Mouse (Mus musculus) CH12.LX (cell line): ENCODE data around the gene Vps53. TPM values are rescaled to one million over a fixed set of nuclear protein-coding genes. Genes with fewer than 3 reads are reported as not detected.

Source experiments
- DNase-seq: peaks from one replicate; pipeline ENCODE4 v3.0.0-alpha.2; 2013; ENCODE audit errors: extremely low read depth
- H3K27ac ChIP-seq: 2 replicates; pipeline ENCODE4 v1.5.1; 2012; ENCODE audit warnings: low read depth, mild to moderate bottlenecking, control low read depth, moderate library complexity; ENCODE audit not compliant: insufficient read depth
- H3K27me3 ChIP-seq: replicated peaks from 2 replicates; pipeline ENCODE3; 2012; ENCODE audit warnings: inconsistent platforms
- H3K36me3 ChIP-seq, 2 experiments: replicated peaks in 1 of 2; 2 replicates each; pipeline versions ENCODE3 to v1.6.1; 2012; ENCODE audit warnings: inconsistent platforms in 1 of 2, low read length in 1 of 2, mild to moderate bottlenecking in 1 of 2, mixed read lengths in 1 of 2, moderate library complexity in 1 of 2; ENCODE audit not compliant: control insufficient read depth in 1 of 2, insufficient read depth in 1 of 2
- H3K4me1 ChIP-seq, 2 experiments: 2 replicates each; pipeline ENCODE4 v1.6.1; 2012; ENCODE audit warnings: inconsistent platforms in 1 of 2, moderate library complexity in 1 of 2; ENCODE audit not compliant: insufficient read depth in 2 of 2, control insufficient read depth in 1 of 2
- H3K4me2 ChIP-seq: 2 replicates; pipeline ENCODE4 v1.6.1; 2012; ENCODE audit warnings: low read depth, mild to moderate bottlenecking, control low read depth; ENCODE audit not compliant: poor library complexity, insufficient read depth, severe bottlenecking
- H3K4me3 ChIP-seq, 3 experiments: fragments of 150-350 bp in 1 of 3; sonication (generic) in 1 of 3; replicated peaks in 1 of 3; 2 replicates each; pipeline versions ENCODE3 to v1.5.1; 2011 to 2012; ENCODE audit warnings: low read depth in 2 of 3, low read length in 2 of 3, mild to moderate bottlenecking in 2 of 3, moderate library complexity in 2 of 3, control low read depth in 1 of 3, improper control_type of control experiment in 1 of 3, inconsistent platforms in 1 of 3, mixed read lengths in 1 of 3; ENCODE audit not compliant: poor library complexity in 1 of 3
- H3K79me2 ChIP-seq: replicated peaks from 2 replicates; pipeline ENCODE4 v1.6.1; 2012; ENCODE audit warnings: mild to moderate bottlenecking, moderate library complexity; ENCODE audit not compliant: control insufficient read depth, poor library complexity, insufficient read depth, severe bottlenecking; ENCODE audit errors: extremely low read depth
- H3K9ac ChIP-seq: 2 replicates; pipeline ENCODE4 v1.6.1; 2012; ENCODE audit warnings: low read depth, mild to moderate bottlenecking, control low read depth, moderate library complexity; ENCODE audit not compliant: insufficient read depth
- H3K9me3 ChIP-seq: replicated peaks from 2 replicates; pipeline ENCODE3; 2012; ENCODE audit warnings: low read length, inconsistent platforms, mixed read lengths
- BHLHE40 ChIP-seq: IDR thresholded peaks from 2 replicates; pipeline ENCODE4 v1.6.1; 2011; ENCODE audit warnings: mild to moderate bottlenecking, low read depth, low read length, improper control_type of control experiment
- CHD1 ChIP-seq: IDR thresholded peaks from 2 replicates; pipeline ENCODE4 v1.6.1; 2012; ENCODE audit warnings: low read depth, low read length, improper control_type of control experiment, inconsistent platforms
- CHD2 ChIP-seq: IDR thresholded peaks from 2 replicates; pipeline ENCODE4 v1.6.1; 2011; ENCODE audit warnings: low read length, improper control_type of control experiment
- CTCF ChIP-seq, 2 experiments: IDR thresholded peaks in 1 of 2; conservative IDR thresholded peaks in 1 of 2; 2 replicates each; pipeline ENCODE4 v1.5.1; 2011 to 2012; ENCODE audit warnings: low read depth in 2 of 2, low read length in 2 of 2, improper control_type of control experiment in 1 of 2, inconsistent platforms in 1 of 2, mild to moderate bottlenecking in 1 of 2, moderate library complexity in 1 of 2
- E2F4 ChIP-seq: IDR thresholded peaks from 2 replicates; pipeline ENCODE4 v1.6.1; 2011; ENCODE audit warnings: low read depth, low read length, improper control_type of control experiment; ENCODE audit not compliant: insufficient replicate concordance
- ELF1 ChIP-seq: IDR thresholded peaks from 2 replicates; pipeline ENCODE4 v1.6.1; 2014; ENCODE audit warnings: low read depth, mild to moderate bottlenecking, inconsistent platforms, low read length, improper control_type of control experiment
- ETS1 ChIP-seq: conservative IDR thresholded peaks from 2 replicates; pipeline ENCODE4 v1.6.1; 2012; ENCODE audit warnings: low read depth, mild to moderate bottlenecking, inconsistent platforms, low read length, improper control_type of control experiment, moderate library complexity
- GABPA ChIP-seq: IDR thresholded peaks from 2 replicates; pipeline ENCODE4 v1.6.1; 2012; ENCODE audit warnings: low read depth, low read length, improper control_type of control experiment, inconsistent platforms; ENCODE audit not compliant: insufficient replicate concordance
- HCFC1 ChIP-seq: IDR thresholded peaks from 2 replicates; pipeline ENCODE4 v1.6.1; 2012; ENCODE audit warnings: low read depth, mild to moderate bottlenecking, inconsistent platforms, low read length, improper control_type of control experiment
- IRF4 ChIP-seq: IDR thresholded peaks from 2 replicates; pipeline ENCODE4 v1.6.1; 2014; ENCODE audit warnings: low read depth, mild to moderate bottlenecking, inconsistent platforms, low read length, improper control_type of control experiment
- JUN ChIP-seq: IDR thresholded peaks from 2 replicates; pipeline ENCODE4 v1.6.1; 2011; ENCODE audit warnings: low read depth, mild to moderate bottlenecking, low read length, improper control_type of control experiment, moderate library complexity; ENCODE audit not compliant: insufficient read depth
- JUND ChIP-seq: conservative IDR thresholded peaks from 2 replicates; pipeline ENCODE4 v1.6.1; 2011; ENCODE audit warnings: low read depth, low read length, improper control_type of control experiment
- MAFK ChIP-seq: IDR thresholded peaks from 2 replicates; pipeline ENCODE4 v1.6.1; 2011; ENCODE audit warnings: low read length, improper control_type of control experiment; ENCODE audit not compliant: insufficient replicate concordance
- MAX ChIP-seq: IDR thresholded peaks from 2 replicates; pipeline ENCODE4 v1.6.1; 2011; ENCODE audit warnings: low read length, improper control_type of control experiment
- MEF2A ChIP-seq: IDR thresholded peaks from 2 replicates; pipeline ENCODE4 v1.6.1; 2014; ENCODE audit warnings: low read depth, mild to moderate bottlenecking, inconsistent platforms, low read length, improper control_type of control experiment, borderline replicate concordance
- MYC ChIP-seq: IDR thresholded peaks from 2 replicates; pipeline ENCODE4 v1.6.1; 2011; ENCODE audit warnings: low read depth, mild to moderate bottlenecking, improper control_type of control experiment, low read length
- NELFE ChIP-seq: IDR thresholded peaks from 2 replicates; pipeline ENCODE4 v1.6.1; 2011; ENCODE audit warnings: low read depth, low read length, improper control_type of control experiment
- PAX5 ChIP-seq: IDR thresholded peaks from 2 replicates; pipeline ENCODE4 v1.6.1; 2012; ENCODE audit warnings: low read length, inconsistent platforms, mixed read lengths
- POLR2A ChIP-seq: IDR thresholded peaks from 2 replicates; pipeline ENCODE4 v1.6.1; 2011; ENCODE audit warnings: low read depth, mild to moderate bottlenecking, improper control_type of control experiment, low read length
- SIN3A ChIP-seq: IDR thresholded peaks from 2 replicates; pipeline ENCODE4 v1.6.1; 2012; ENCODE audit warnings: low read length, improper control_type of control experiment, inconsistent platforms
- SMC3 ChIP-seq: IDR thresholded peaks from 2 replicates; pipeline ENCODE4 v1.6.1; 2011; ENCODE audit warnings: low read depth, low read length, improper control_type of control experiment
- TBP ChIP-seq: conservative IDR thresholded peaks from 2 replicates; pipeline ENCODE4 v1.6.1; 2011; ENCODE audit warnings: low read depth, low read length, improper control_type of control experiment
- USF1 ChIP-seq: IDR thresholded peaks from 2 replicates; pipeline ENCODE4 v1.6.1; 2014; ENCODE audit warnings: low read depth, mild to moderate bottlenecking, inconsistent platforms, low read length, improper control_type of control experiment
- USF2 ChIP-seq: conservative IDR thresholded peaks from 2 replicates; pipeline ENCODE4 v1.6.1; 2011; ENCODE audit warnings: low read depth, low read length, improper control_type of control experiment
- ZC3H11A ChIP-seq: IDR thresholded peaks from 2 replicates; pipeline ENCODE4 v1.6.1; 2012; ENCODE audit warnings: low read depth, mild to moderate bottlenecking, inconsistent platforms, low read length, improper control_type of control experiment
- dilution Hi-C: fragments of 300-500 bp; cut with MboI; formaldehyde crosslinking; loops from 2 replicates; pipeline ENCODE4 v1.14.3; 2020; ENCODE audit warnings: low sequenced_read_pairs; ENCODE audit not compliant: extremely low pct_unique_long_range_greater_than_20kb, extremely low pct_ligation_motif_present
- in situ Hi-C: fragments of 300-500 bp; cut with MboI; formaldehyde crosslinking; loops from 3 replicates; pipeline ENCODE4 v1.14.3; 2019; ENCODE audit warnings: low sequenced_read_pairs, low pct_ligation_motif_present, low pct_unique_long_range_greater_than_20kb, mixed read lengths
- polyA plus RNA-seq: library from polyadenylated mRNA; unstranded; fragments of >175 nt; gene quantifications from 2 replicates; pipeline ENCODE4 v1.2.1, GENCODE M21; 2012; ENCODE audit warnings: low read depth; ENCODE audit not compliant: insufficient read length
- total RNA-seq, 2 experiments: library from RNA; depleted of rRNA; stranded (reverse); fragments of 300-350 nt in 1 of 2; fragments of >200 nt in 1 of 2; gene quantifications; 2 replicates each; pipeline ENCODE4 v1.2.3; 2012 to 2014

Vps53 gene
- total and polyA plus RNA-seq, 3 experiments: 56.1 to 70.7 (median 62.2) TPM

- Histone ChIP-seq H3K27ac (no peak overlapping the region), H3K4me3 (no peak overlapping the region), H3K36me3 (peaks cover 25 to 71% of the 10 kb centered on the region in 2 experiments), H3K4me1 (no peaks in the 10 kb centered on the region), H3K79me2 (no peaks in the 10 kb centered on the region), H3K9me3 (no peaks in the 10 kb centered on the region), H3K4me2 (no peak overlapping the region), H3K27me3 (no peaks in the 10 kb centered on the region), H3K9ac (no peak overlapping the region)
- no peak for DNase-seq
- in situ Hi-C loops: no loop called here
- dilution Hi-C loops: no loop called here
- no peak for TF ChIP-seq IRF4
- TF ChIP-seq NELFE: no peak
- no peak for TF ChIP-seq E2F4
- no peak for TF ChIP-seq HCFC1
- no peak for TF ChIP-seq ELF1
- no peak for TF ChIP-seq PAX5
These were observed 45.6 kb upstream of the Vps53 start for GRCm38 (mm10) chr11:76225051-76225450.

GRCm38 (mm10) chr11:76224631-76225030 lies 45.2 kb upstream of the Vps53 start:
- in situ Hi-C loops (no loop called here), dilution Hi-C loops (no loop called here)
- no peak for TF ChIP-seq E2F4
- TF ChIP-seq POLR2A: no peak
- no peak for TF ChIP-seq CTCF (conservative IDR thresholded peaks at IDR 0.05 in 1 of 2, IDR thresholded peaks at IDR 0.05 in 1 of 2; ENCODE audit: low read depth in 2 of 2, low read length in 2 of 2)
- TF ChIP-seq BHLHE40: no peak
- no peak for TF ChIP-seq MYC
- TF ChIP-seq JUN: no peak
- TF ChIP-seq SMC3: no peak
- no peak overlapping the region for H3K4me3 ChIP-seq
- DNase-seq: no peak
- no peak overlapping the region for H3K27ac ChIP-seq
- no peaks in the 10 kb centered on the region for H3K79me2 ChIP-seq
- H3K4me1 ChIP-seq: no peaks in the 10 kb centered on the region
- no peaks in the 10 kb centered on the region for H3K9me3 ChIP-seq
- H3K9ac ChIP-seq: no peak overlapping the region
- H3K4me2 ChIP-seq: no peak overlapping the region
- H3K36me3 ChIP-seq: peaks cover 25 to 72% of the 10 kb centered on the region in 2 experiments
- no peaks in the 10 kb centered on the region for H3K27me3 ChIP-seq

GRCm38 (mm10) chr11:76217390-76217800 lies 37.9 kb upstream of the Vps53 start, which contains the start of the genes Dbil5 and Gemin4:
Dbil5 (plus strand) TSS chr11:76217608.
Gemin4 (minus strand) TSS chr11:76217664.
- peak within 1 kb of the TSS; percentile 9; the same call in 1 of the 2 replicates for H3K27ac ChIP-seq
- dilution Hi-C loops (no loop called here), in situ Hi-C loops (no loop called here)
- peak; percentile 99 for DNase-seq
- H3K4me2 ChIP-seq: peak within 1 kb of the TSS; percentile 47
- H3K4me1 ChIP-seq: peaks cover 3 to 28% of the 10 kb centered on the region in 2 experiments; a peak in 3 of 4 replicates
- no peaks in the 10 kb centered on the region for H3K27me3 ChIP-seq
- peak within 1 kb of the TSS; percentile 74 to 97 (median 78) for H3K4me3 ChIP-seq
- peaks cover 35 to 74% of the 10 kb centered on the region in 2 experiments for H3K36me3 ChIP-seq
- H3K9ac ChIP-seq: peak within 1 kb of the TSS; percentile 86
- no peaks in the 10 kb centered on the region for H3K9me3 ChIP-seq
- peaks cover 20% of the 10 kb centered on the region for H3K79me2 ChIP-seq
- TF ChIP-seq JUND (no peak), SIN3A (peak; percentile 85), NELFE (peak; percentile 93), CHD2 (no peak), MAX (peak; percentile 91), CHD1 (no peak), ETS1 (peak; percentile 41; the same call in 1 of the 2 replicates), MEF2A (peak; percentile 79), ZC3H11A (no peak), USF1 (no peak), SMC3 (peak; percentile 62), MAFK (no peak), ELF1 (peak; percentile 96), TBP (peak; percentile 80), MYC (peak; percentile 75), USF2 (no peak), BHLHE40 (peak; percentile 39), POLR2A (peak; percentile 98), IRF4 (peak; percentile 66; the same call in 1 of the 2 replicates), GABPA (no peak), CTCF (conservative IDR thresholded peaks at IDR 0.05 in 1 of 2, IDR thresholded peaks at IDR 0.05 in 1 of 2; ENCODE audit: low read depth in 2 of 2, low read length in 2 of 2) (peak; percentile 83 to 96)
